Mouse (Mus musculus): ENCODE measurements around the gene Polr2f. TPM values are rescaled to one million over a fixed set of nuclear protein-coding genes. Genes with fewer than 3 reads are reported as not detected.

The Polr2f gene
- polyA plus RNA-seq, 1 experiment from 2014 or later: 348 TPM

GRCm38 (mm10) chr15:79122119-79122518, 18.7 kb upstream of the Polr2f start:
- H3K9me3 ChIP-seq: no peaks in the 10 kb centered on the region
- peaks cover 99% of the 10 kb centered on the region for H3K36me3 ChIP-seq
- no peaks in the 10 kb centered on the region for H3K27me3 ChIP-seq
- H3K27ac ChIP-seq: no peak overlapping the region
- H3K4me3 ChIP-seq: no peak overlapping the region
- WGBS: 67% methylated on average over 4 of the region's 4 CpGs
- H3K9ac ChIP-seq: no peak overlapping the region
- H3K4me2 ChIP-seq: no peak overlapping the region
- no peak for ATAC-seq (ENCODE audit: insufficient number of reproducible peaks, insufficient read depth, low FRiP score, low TSS enrichment, low read depth)
- no peaks in the 10 kb centered on the region for H3K4me1 ChIP-seq

- Histone ChIP-seq H3K9ac (no peak overlapping the region), H3K27ac (no peak overlapping the region), H3K36me3 (peaks cover 99% of the 10 kb centered on the region), H3K27me3 (no peaks in the 10 kb centered on the region), H3K4me1 (no peaks in the 10 kb centered on the region), H3K4me3 (no peak overlapping the region), H3K9me3 (no peaks in the 10 kb centered on the region), H3K4me2 (no peak overlapping the region)
- 83% methylated on average over 13 of the region's 13 CpGs for WGBS
- no peak for ATAC-seq (ENCODE audit: insufficient number of reproducible peaks, insufficient read depth, low FRiP score, low TSS enrichment, low read depth)
These were observed 18.3 kb upstream of the Polr2f start for GRCm38 (mm10) chr15:79122546-79122945.

DNA sequence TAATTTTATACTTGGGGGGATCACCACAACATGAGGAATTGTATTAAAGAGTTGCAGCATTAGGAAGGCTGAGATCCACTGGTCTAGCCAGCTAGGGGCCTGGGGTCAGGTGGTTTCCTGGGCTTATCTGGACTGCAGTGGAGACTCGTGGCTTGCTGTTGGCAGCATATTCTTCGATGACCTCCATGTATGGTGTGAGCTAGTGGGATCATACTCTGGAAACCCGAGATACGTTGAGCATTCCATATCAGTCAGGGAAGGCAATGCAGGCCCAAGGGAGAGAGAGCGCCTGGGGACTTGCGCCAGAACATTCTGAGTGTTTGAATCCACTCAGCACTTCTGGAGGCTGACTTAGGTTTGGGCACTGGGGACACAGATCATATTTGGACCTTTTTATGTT, 17.1 kb upstream of the Polr2f start:
- Histone ChIP-seq H3K36me3 (peaks cover 98% of the 10 kb centered on the region), H3K4me1 (no peaks in the 10 kb centered on the region), H3K9ac (no peak overlapping the region), H3K27me3 (no peaks in the 10 kb centered on the region), H3K4me2 (no peak overlapping the region), H3K4me3 (no peak overlapping the region), H3K27ac (no peak overlapping the region), H3K9me3 (peaks cover 6% of the 10 kb centered on the region; the same call in 1 of the 2 replicates)
- ATAC-seq (ENCODE audit: insufficient number of reproducible peaks, insufficient read depth, low FRiP score, low TSS enrichment, low read depth): no peak
- 86% methylated on average over 6 of the region's 6 CpGs for WGBS

DNA sequence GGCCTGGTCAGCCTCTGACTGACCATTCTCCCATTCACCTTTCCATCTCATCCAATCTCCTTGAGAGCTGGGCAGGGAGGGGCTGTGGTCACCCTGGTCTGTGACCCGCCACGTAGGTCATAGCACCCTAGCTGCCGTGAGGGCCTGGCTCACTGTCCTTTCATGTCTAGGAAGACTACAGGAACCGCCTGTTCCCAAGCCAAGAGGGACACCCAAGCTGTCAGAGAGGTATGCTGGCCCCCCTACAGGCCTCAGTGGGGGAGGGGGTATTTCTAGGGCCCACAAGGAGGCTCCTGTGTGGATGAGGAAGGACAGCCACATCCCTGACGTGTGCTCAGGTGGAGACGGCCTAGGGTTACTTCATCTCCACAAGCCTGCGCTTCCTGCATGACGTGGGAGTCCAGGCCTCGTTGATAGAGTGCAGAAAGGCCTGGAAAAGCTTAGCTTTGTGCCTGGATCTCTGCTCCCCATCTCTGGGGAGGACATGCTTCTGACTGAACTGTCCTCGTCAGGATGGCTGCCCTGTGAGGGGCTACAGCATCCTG, 16.4 kb upstream of the Polr2f start:
- Histone ChIP-seq H3K9me3 (peaks cover 6% of the 10 kb centered on the region; the same call in 1 of the 2 replicates), H3K27me3 (no peaks in the 10 kb centered on the region), H3K36me3 (peaks cover 95% of the 10 kb centered on the region), H3K4me2 (no peak overlapping the region), H3K4me3 (no peak overlapping the region), H3K9ac (no peak overlapping the region), H3K4me1 (no peaks in the 10 kb centered on the region), H3K27ac (no peak overlapping the region)
- ATAC-seq (ENCODE audit: insufficient number of reproducible peaks, insufficient read depth, low FRiP score, low TSS enrichment, low read depth): no peak
- WGBS: 82% methylated on average over 10 of the region's 10 CpGs

DNA sequence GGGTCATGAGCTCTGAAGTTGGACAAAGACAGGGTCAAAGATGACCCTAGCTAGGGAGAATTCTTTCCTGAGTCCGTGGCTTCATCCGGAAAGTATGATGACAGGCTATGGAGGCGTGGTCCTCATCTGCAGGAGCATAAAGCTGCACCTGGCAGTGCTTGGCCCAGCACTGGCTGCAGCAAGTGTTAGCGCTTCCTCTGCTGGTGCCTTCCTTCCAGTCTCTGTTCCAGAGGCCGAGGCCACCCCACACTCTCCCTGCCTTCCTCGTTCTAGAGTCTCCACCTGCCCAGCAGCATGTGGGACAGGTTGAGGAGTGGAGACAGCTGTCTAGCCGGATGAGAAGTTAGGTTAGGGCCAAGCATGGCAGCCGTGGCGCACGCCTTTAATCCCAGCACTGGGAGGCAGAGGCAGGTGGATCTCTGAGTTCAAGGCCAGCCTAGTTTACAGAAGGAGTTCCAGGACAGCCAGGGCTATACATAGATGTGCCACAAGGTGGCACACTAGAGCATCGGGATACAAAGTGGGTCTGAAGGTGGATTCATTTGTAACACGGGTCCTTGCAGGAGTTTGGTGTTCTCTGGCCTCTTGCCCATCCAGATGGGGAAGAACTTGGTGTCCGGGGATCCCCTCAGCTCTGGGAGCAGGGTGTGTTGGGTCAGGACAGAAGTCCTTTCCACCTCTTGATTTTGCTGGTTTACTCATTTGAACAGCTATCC, 14.4 kb upstream of the Polr2f start:
- Histone ChIP-seq H3K4me1 (no peaks in the 10 kb centered on the region), H3K4me3 (no peak overlapping the region), H3K36me3 (peaks cover 95% of the 10 kb centered on the region), H3K9me3 (peaks cover 6% of the 10 kb centered on the region; the same call in 1 of the 2 replicates), H3K27ac (no peak overlapping the region), H3K4me2 (no peak overlapping the region), H3K9ac (no peak overlapping the region), H3K27me3 (no peaks in the 10 kb centered on the region)
- 81% methylated on average over 13 of the region's 13 CpGs for WGBS
- ATAC-seq (ENCODE audit: insufficient number of reproducible peaks, insufficient read depth, low FRiP score, low TSS enrichment, low read depth): no peak

- no peaks in the 10 kb centered on the region for H3K27me3 ChIP-seq
- no peak for ATAC-seq (ENCODE audit: insufficient number of reproducible peaks, insufficient read depth, low FRiP score, low TSS enrichment, low read depth)
- 93% methylated on average over 12 of the region's 12 CpGs for WGBS
- H3K4me2 ChIP-seq: no peak overlapping the region
- H3K9ac ChIP-seq: no peak overlapping the region
- no peaks in the 10 kb centered on the region for H3K4me1 ChIP-seq
- no peak overlapping the region for H3K27ac ChIP-seq
- peaks cover 95% of the 10 kb centered on the region for H3K36me3 ChIP-seq
- no peak overlapping the region for H3K4me3 ChIP-seq
- H3K9me3 ChIP-seq: peaks cover 6% of the 10 kb centered on the region; the same call in 1 of the 2 replicates
These were observed 13.7 kb upstream of the Polr2f start for GRCm38 (mm10) chr15:79127101-79127500.

- Histone ChIP-seq H3K36me3 (peaks cover 95% of the 10 kb centered on the region), H3K9ac (no peak overlapping the region), H3K4me3 (no peak overlapping the region), H3K9me3 (peaks cover 6% of the 10 kb centered on the region; the same call in 1 of the 2 replicates), H3K27ac (no peak overlapping the region), H3K27me3 (no peaks in the 10 kb centered on the region), H3K4me2 (no peak overlapping the region), H3K4me1 (no peaks in the 10 kb centered on the region)
- 92% methylated on average over 5 of the region's 5 CpGs for WGBS
- ATAC-seq (ENCODE audit: insufficient number of reproducible peaks, insufficient read depth, low FRiP score, low TSS enrichment, low read depth): no peak
These were observed 12.6 kb upstream of the Polr2f start for GRCm38 (mm10) chr15:79128208-79128607.

- WGBS: 77% methylated on average over 7 of the region's 7 CpGs
- peaks cover 95% of the 10 kb centered on the region for H3K36me3 ChIP-seq
- peaks cover 6% of the 10 kb centered on the region; the same call in 1 of the 2 replicates for H3K9me3 ChIP-seq
- H3K4me3 ChIP-seq: no peak overlapping the region
- no peak overlapping the region for H3K27ac ChIP-seq
- no peak overlapping the region for H3K9ac ChIP-seq
- no peak for ATAC-seq (ENCODE audit: insufficient number of reproducible peaks, insufficient read depth, low FRiP score, low TSS enrichment, low read depth)
- H3K27me3 ChIP-seq: no peaks in the 10 kb centered on the region
- H3K4me2 ChIP-seq: no peak overlapping the region
- H3K4me1 ChIP-seq: no peaks in the 10 kb centered on the region
These were observed 11.5 kb upstream of the Polr2f start for GRCm38 (mm10) chr15:79129311-79129710.

- ATAC-seq (ENCODE audit: insufficient number of reproducible peaks, insufficient read depth, low FRiP score, low TSS enrichment, low read depth): no peak
- Histone ChIP-seq H3K36me3 (peaks cover 86% of the 10 kb centered on the region), H3K4me1 (peaks cover 4% of the 10 kb centered on the region; the same call in 1 of the 2 replicates), H3K4me2 (no peak overlapping the region), H3K9ac (no peak overlapping the region), H3K4me3 (no peak overlapping the region), H3K9me3 (peaks cover 6% of the 10 kb centered on the region; the same call in 1 of the 2 replicates), H3K27me3 (no peaks in the 10 kb centered on the region), H3K27ac (no peak overlapping the region)
- 87% methylated on average over 10 of the region's 10 CpGs for WGBS
These were observed 10.0 kb upstream of the Polr2f start for GRCm38 (mm10) chr15:79130782-79131181.

DNA sequence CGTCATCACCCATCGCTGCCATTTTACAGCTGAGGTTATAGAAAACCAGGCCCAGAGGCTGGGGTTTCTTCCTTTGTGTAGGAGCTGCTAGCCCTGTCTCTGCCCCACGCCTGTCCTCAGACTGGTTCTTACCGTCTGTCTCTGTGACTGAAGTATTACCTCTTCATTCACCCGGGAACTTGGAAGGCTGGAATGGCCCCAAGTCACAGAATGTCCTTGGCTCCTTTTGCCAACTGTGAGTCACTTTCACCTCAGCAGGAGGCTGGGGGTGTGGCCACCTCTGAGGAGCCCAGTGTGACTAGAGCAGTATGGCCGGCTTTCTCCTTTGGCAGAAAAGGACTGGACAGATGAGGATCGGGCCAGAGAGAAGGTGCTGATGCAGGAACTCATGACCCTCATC, 9.4 kb upstream of the Polr2f start:
- Histone ChIP-seq H3K4me1 (peaks cover 4% of the 10 kb centered on the region; the same call in 1 of the 2 replicates), H3K9ac (no peak overlapping the region), H3K4me3 (no peak overlapping the region), H3K9me3 (peaks cover 6% of the 10 kb centered on the region; the same call in 1 of the 2 replicates), H3K4me2 (no peak overlapping the region), H3K27me3 (no peaks in the 10 kb centered on the region), H3K27ac (no peak overlapping the region), H3K36me3 (peaks cover 79% of the 10 kb centered on the region)
- 73% methylated on average over 7 of the region's 7 CpGs for WGBS
- no peak for ATAC-seq (ENCODE audit: insufficient number of reproducible peaks, insufficient read depth, low FRiP score, low TSS enrichment, low read depth)

- H3K4me3 ChIP-seq: no peak overlapping the region
- no peak for ATAC-seq (ENCODE audit: insufficient number of reproducible peaks, insufficient read depth, low FRiP score, low TSS enrichment, low read depth)
- peaks cover 62% of the 10 kb centered on the region for H3K36me3 ChIP-seq
- no peak overlapping the region for H3K27ac ChIP-seq
- no peaks in the 10 kb centered on the region for H3K27me3 ChIP-seq
- 0 out of 2 replicates have a peak, but pooled peaks cover under 1% of the 10 kb centered on the region for H3K9me3 ChIP-seq
- no peak overlapping the region for H3K4me2 ChIP-seq
- 86% methylated on average over 6 of the region's 6 CpGs for WGBS
- peaks cover 4% of the 10 kb centered on the region; the same call in 1 of the 2 replicates for H3K4me1 ChIP-seq
- no peak overlapping the region for H3K9ac ChIP-seq
These were observed 7.6 kb upstream of the Polr2f start for GRCm38 (mm10) chr15:79133191-79133661.

Data from embryonic facial prominence, embryonic 13.5 days (tissue).